Mouse (Mus musculus) C2C12 (cell line): ENCODE results near the gene Olfr1191-ps1. TPM values are rescaled to one million over a fixed set of nuclear protein-coding genes. Genes with fewer than 3 reads are reported as not detected.
"Not testable (repeated sequence)": the region's sequence is repeated elsewhere in the genome, so short reads cannot be mapped to it uniquely, and the experiment has no call there.

Source experiments
- H3K27me3 ChIP-seq: one replicate; pipeline ENCODE4 v1.6.1; 2011; ENCODE audit not compliant: control insufficient read depth, insufficient read depth, insufficient read length
- H3K36me3 ChIP-seq: one replicate; pipeline ENCODE4 v1.6.1; 2011; ENCODE audit not compliant: control insufficient read depth, insufficient read depth
- H3K4me3 ChIP-seq: one replicate; pipeline ENCODE4 v1.5.1; 2011; ENCODE audit warnings: mild to moderate bottlenecking, control low read depth; ENCODE audit not compliant: poor library complexity, insufficient read depth, severe bottlenecking
- H3K79me2 ChIP-seq: one replicate; pipeline ENCODE4 v1.6.1; 2011; ENCODE audit not compliant: control insufficient read depth, insufficient read depth
- H3K79me3 ChIP-seq: one replicate; pipeline ENCODE4 v1.6.1; 2011; ENCODE audit warnings: low read depth, control low read depth
- H3ac ChIP-seq: one replicate; pipeline ENCODE3; 2011; ENCODE audit warnings: low read depth; ENCODE audit not compliant: control insufficient read depth, insufficient read length
- CEBPB ChIP-seq: IDR thresholded peaks from one replicate; pipeline ENCODE4 v1.6.1; 2011; ENCODE audit warnings: low read depth, mild to moderate bottlenecking, control low read depth, moderate library complexity
- CTCF ChIP-seq: IDR thresholded peaks from one replicate; pipeline ENCODE4 v1.5.1; 2011; ENCODE audit not compliant: control insufficient read depth, insufficient read depth, insufficient read length
- FOSL1 ChIP-seq: IDR thresholded peaks from one replicate; pipeline ENCODE4 v1.8.0; 2011; ENCODE audit warnings: mild to moderate bottlenecking, low read length; ENCODE audit not compliant: poor library complexity, insufficient read depth, severe bottlenecking
- MAX ChIP-seq: IDR thresholded peaks from one replicate; pipeline ENCODE4 v1.6.1; 2011; ENCODE audit warnings: mild to moderate bottlenecking, control low read depth
- MYOD1 ChIP-seq: IDR thresholded peaks from one replicate; pipeline ENCODE4 v1.6.1; 2011; ENCODE audit warnings: low read depth; ENCODE audit not compliant: control insufficient read depth, insufficient read length
- MYOG ChIP-seq: IDR thresholded peaks from one replicate; pipeline ENCODE4 v1.6.1; 2011; ENCODE audit not compliant: control insufficient read depth, insufficient read length; ENCODE audit errors: extremely low read depth
- USF1 ChIP-seq: IDR thresholded peaks from one replicate; pipeline ENCODE4 v1.6.1; 2011; ENCODE audit warnings: low read depth, mild to moderate bottlenecking, control low read depth, moderate library complexity
- long read RNA-seq, 2 experiments: library from polyadenylated mRNA; unstranded; transcript quantifications; one replicate each; pipeline ENCODE4 v2.0.0; 2019 to 2020
- polyA plus RNA-seq: library from polyadenylated mRNA; unstranded; fragments of >200 nt; fragmentation: generic; extraction: Trizol; gene quantifications from one replicate; pipeline ENCODE4 v1.2.1, GENCODE M21; 2012; ENCODE audit warnings: missing spikeins

The Olfr1191-ps1 gene
- polyA plus RNA-seq, result not detected
- long read RNA-seq, experiment 1, result 0 reads
- long read RNA-seq, experiment 2, result 0 reads

DNA sequence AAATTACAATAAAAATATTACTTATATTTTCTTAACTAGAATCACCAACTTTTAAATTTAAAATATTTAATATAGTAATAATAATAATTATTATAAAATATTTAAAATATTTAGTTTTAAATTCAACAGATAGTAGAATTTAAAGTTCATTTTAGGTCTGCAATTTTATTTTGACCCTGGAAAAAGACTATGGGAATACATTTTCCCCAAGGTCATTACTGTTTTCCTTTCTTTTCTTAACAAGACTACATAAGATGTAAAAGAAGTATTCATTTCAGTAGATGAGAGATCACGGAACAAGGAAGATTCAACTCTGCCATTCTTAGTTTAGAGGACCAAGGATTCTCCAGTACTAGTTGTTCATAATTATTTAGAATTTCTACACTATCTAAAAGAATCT lies at the start of gene Olfr1191-ps1:
Gene Olfr1191-ps1, plus strand, starts transcription at position 301 of the 400 bp plus-strand sequence.
- H3K79me3 ChIP-seq, H3K79me2 ChIP-seq, H3K27me3 ChIP-seq: not testable (repeated sequence)

DNA sequence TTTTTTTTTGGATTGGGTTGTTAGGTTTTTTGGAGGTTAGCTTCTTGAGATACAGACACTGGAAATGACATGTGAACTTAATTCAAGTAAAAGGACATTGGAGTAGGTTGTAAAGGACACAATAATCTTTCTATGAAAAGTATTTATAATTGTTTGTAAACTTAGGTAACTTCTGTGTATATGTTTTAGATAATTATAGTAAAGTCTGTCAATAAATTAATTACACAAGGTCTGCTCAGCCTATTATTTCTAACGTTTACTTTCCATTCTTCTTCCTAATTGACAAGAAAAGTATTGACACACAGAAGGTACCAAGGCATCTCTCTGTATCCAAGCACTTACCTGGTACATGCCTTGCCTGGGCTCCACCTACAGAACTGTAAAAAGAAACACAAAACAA lies 7.9 kb downstream of the Olfr1191-ps1 start, which contains the start of gene Olfr1192-ps1:
Gene Olfr1192-ps1, plus strand, starts transcription at position 301 of the 400 bp plus-strand sequence.
- H3K27me3 ChIP-seq, result no peaks in the 10 kb centered on the region
- TF ChIP-seq FOSL1 (no peak), MYOG (no peak), CEBPB (no peak), MAX (no peak)

More for the DNA sequence above, at the start of gene Olfr1191-ps1:
- not testable (repeated sequence) for H3ac ChIP-seq, H3K36me3 ChIP-seq, H3K4me3 ChIP-seq

DNA sequence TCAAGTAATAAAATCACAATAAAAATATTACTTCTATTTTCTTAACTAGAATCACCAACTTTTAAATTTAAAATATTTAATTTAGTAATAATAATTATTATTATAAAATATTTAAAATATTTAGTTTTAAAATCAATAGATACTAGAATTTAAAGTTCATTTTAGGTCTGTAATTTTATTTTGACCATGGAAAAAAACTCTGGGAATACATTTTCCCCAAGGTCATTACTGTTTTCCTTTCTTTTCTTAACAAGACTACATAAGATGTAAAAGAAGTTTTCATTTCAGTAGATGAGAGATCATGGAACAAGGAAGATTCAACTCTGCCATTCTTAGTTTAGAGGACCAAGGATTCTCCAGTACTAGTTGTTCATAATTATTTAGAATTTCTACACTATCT lies 35.0 kb downstream of the Olfr1191-ps1 start, which contains the start of gene Olfr1193:
Gene Olfr1193, plus strand, starts transcription at position 301 of the 400 bp plus-strand sequence.
- H3ac ChIP-seq, H3K79me2 ChIP-seq, H3K79me3 ChIP-seq, H3K36me3 ChIP-seq, H3K27me3 ChIP-seq, H3K4me3 ChIP-seq: not testable (repeated sequence)

More for the DNA sequence above, 7.9 kb downstream of the Olfr1191-ps1 start, which contains the start of gene Olfr1192-ps1:
- no peaks in the 10 kb centered on the region for H3K79me2 ChIP-seq
- H3K4me3 ChIP-seq, result no peak within 1 kb of the TSS
- H3K36me3 ChIP-seq, result no peaks in the 10 kb centered on the region
- H3ac ChIP-seq, result no peak within 1 kb of the TSS
- no peaks in the 10 kb centered on the region for H3K79me3 ChIP-seq

DNA sequence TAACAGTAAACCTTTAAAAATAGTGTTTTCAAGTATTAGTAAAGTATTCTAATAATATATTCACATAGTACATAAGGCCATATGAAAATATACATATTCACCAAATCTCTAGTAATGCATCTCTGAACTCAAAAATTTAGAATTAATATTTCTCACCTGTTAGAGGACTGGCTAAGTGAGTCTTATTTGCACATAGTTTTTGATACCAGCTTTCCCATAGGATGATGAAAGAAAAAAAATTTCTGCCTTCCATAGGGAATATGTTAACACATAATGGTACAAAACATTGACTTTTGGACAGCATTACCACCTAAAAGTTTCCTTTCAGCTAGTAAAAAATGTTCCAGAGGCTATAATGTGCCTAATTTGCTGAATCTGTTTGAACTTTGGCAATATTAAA lies 48.7 kb downstream of the Olfr1191-ps1 start, which contains the start of gene Olfr1195:
Gene Olfr1195, minus strand, starts transcription at position 101 of the 400 bp plus-strand sequence.
- H3K79me3 ChIP-seq, result no peaks in the 10 kb centered on the region
- H3K4me3 ChIP-seq, result no peak within 1 kb of the TSS
- TF ChIP-seq FOSL1 (no peak), CEBPB (no peak), MYOG (no peak), CTCF (no peak), USF1 (no peak), MAX (no peak), MYOD1 (no peak)
- no peaks in the 10 kb centered on the region for H3K36me3 ChIP-seq
- no peaks in the 10 kb centered on the region for H3K27me3 ChIP-seq
- no peak within 1 kb of the TSS for H3ac ChIP-seq
- no peaks in the 10 kb centered on the region for H3K79me2 ChIP-seq

Other genes starting within 250 kb of the Olfr1191-ps1 start
- not detected for gene Olfr1179, start 234.1 kb upstream of the Olfr1191-ps1 start, polyA plus RNA-seq
- gene Olfr1180, start 221.4 kb upstream of the Olfr1191-ps1 start, polyA plus RNA-seq, result not detected
- gene Olfr1181, start 214.4 kb upstream of the Olfr1191-ps1 start, polyA plus RNA-seq, result not detected
- not detected for gene Gm13757, start 191.4 kb upstream of the Olfr1191-ps1 start, polyA plus RNA-seq
- gene Olfr1183, start 185.7 kb upstream of the Olfr1191-ps1 start, polyA plus RNA-seq, result not detected
- not detected for gene Olfr1184, start 156.9 kb upstream of the Olfr1191-ps1 start, polyA plus RNA-seq
- gene Olfr1185-ps1, start 147.2 kb upstream of the Olfr1191-ps1 start, polyA plus RNA-seq, result not detected
- not detected for gene Olfr1186, start 122.0 kb upstream of the Olfr1191-ps1 start, polyA plus RNA-seq
- not detected for gene Olfr1188, start 83.6 kb upstream of the Olfr1191-ps1 start, polyA plus RNA-seq
- not detected for gene Olfr1189, start 54.1 kb upstream of the Olfr1191-ps1 start, polyA plus RNA-seq
- not detected for gene Olfr1192-ps1, start 8.0 kb downstream of the Olfr1191-ps1 start, polyA plus RNA-seq
- gene Olfr1193, start 35.1 kb downstream of the Olfr1191-ps1 start, polyA plus RNA-seq, result not detected
- not detected for gene Olfr1195, start 48.6 kb downstream of the Olfr1191-ps1 start, polyA plus RNA-seq
- gene Olfr1196, start 64.1 kb downstream of the Olfr1191-ps1 start, polyA plus RNA-seq, result not detected
- not detected for gene Olfr1197, start 91.8 kb downstream of the Olfr1191-ps1 start, polyA plus RNA-seq
- not detected for gene Olfr1198, start 110.8 kb downstream of the Olfr1191-ps1 start, polyA plus RNA-seq
- gene Olfr1199, start 119.9 kb downstream of the Olfr1191-ps1 start, polyA plus RNA-seq, result not detected
- not detected for gene Olfr1200, start 129.9 kb downstream of the Olfr1191-ps1 start, polyA plus RNA-seq
- not detected for gene Olfr1201, start 152.5 kb downstream of the Olfr1191-ps1 start, polyA plus RNA-seq
- not detected for gene Olfr1202, start 174.0 kb downstream of the Olfr1191-ps1 start, polyA plus RNA-seq
- gene Olfr1205, start 189.2 kb downstream of the Olfr1191-ps1 start, polyA plus RNA-seq, result not detected
- not detected for gene Olfr1204, start 208.8 kb downstream of the Olfr1191-ps1 start, polyA plus RNA-seq
- not detected for gene Olfr1206, start 222.7 kb downstream of the Olfr1191-ps1 start, polyA plus RNA-seq